ENCODE assay signal across 30 mouse cellular contexts in the genomic region with DNA sequence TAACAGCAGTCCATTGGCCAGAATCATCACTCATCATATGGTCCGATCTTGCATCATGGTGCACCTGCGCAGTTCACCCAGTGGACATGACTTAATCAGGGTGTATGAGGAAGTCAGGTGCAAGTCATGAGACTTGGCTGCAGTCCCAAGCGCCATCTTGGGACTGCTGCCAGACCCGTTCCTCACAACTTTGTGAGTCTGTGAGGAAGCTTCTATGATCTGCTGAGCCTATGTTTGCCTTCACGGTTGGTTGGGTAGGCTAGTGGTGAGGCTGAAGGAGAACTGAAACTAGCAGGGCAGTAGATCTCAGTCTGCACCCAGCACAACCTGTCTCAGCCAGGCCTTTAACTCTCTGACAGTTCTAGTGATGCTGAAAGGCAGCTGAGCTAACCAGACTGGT.
DNase-seq lines count a peak whose midpoint lies in the region; ATAC-seq and TF ChIP-seq lines count a peak whose summit lies in the region.
"Had no signal": no experiment of that assay in that cellular context is flagged by ENCODE, and none has a peak within 500 bp of the region (broad histone marks: within the 10 kb centered on the region; RNA-seq: fewer than 3 reads in every experiment).

No protein-coding gene starts in this region.

- H3K9me3 ChIP-seq in heart, embryonic 12.5 days (replicated peaks), result no peaks in the 10 kb centered on the region
- peaks cover 4% of the 10 kb centered on the region for H3K9me3 ChIP-seq in CH12.LX (replicated peaks; ENCODE audit: low read length)
- no peaks in the 10 kb centered on the region for H3K9me3 ChIP-seq in hindbrain, embryonic 13.5 days
- H3K9me3 ChIP-seq: embryonic facial prominence, embryonic 10.5 days; embryonic facial prominence, embryonic 15.5 days; forebrain, embryonic 12.5 days; heart, embryonic 10.5 days; liver, embryonic 12.5 days had no signal

- H3K27ac ChIP-seq in heart, embryonic 12.5 days (ENCODE audit: poor library complexity, severe bottlenecking), result 0 out of 2 replicates have a peak overlapping the region, but pooled peaks have one; percentile 47
- peak overlapping the region; percentile 22 for H3K27ac ChIP-seq in CH12.LX (ENCODE audit: insufficient read depth, low read depth)
- no peak overlapping the region for H3K27ac ChIP-seq in hindbrain, embryonic 13.5 days
- H3K27ac ChIP-seq: embryonic facial prominence, embryonic 10.5 days; embryonic facial prominence, embryonic 15.5 days; forebrain, embryonic 12.5 days; heart, embryonic 10.5 days; hindbrain, embryonic 14.5 days; layer of hippocampus, adult 2 months; liver, embryonic 12.5 days; macrophage had no signal

- no peaks in the 10 kb centered on the region for H3K36me3 ChIP-seq in heart, embryonic 12.5 days
- no peaks in the 10 kb centered on the region for H3K36me3 ChIP-seq in CH12.LX (replicated peaks in 1 of 2; ENCODE audit: control insufficient read depth in 1 of 2, insufficient read depth in 1 of 2, low read length in 1 of 2)
- H3K36me3 ChIP-seq in splenic B cell, adult 2 months (ENCODE audit: control insufficient read depth, insufficient read depth, low read length, poor library complexity, severe bottlenecking), result no peaks in the 10 kb centered on the region
- H3K36me3 ChIP-seq in hindbrain, embryonic 13.5 days, result no peaks in the 10 kb centered on the region
- H3K36me3 ChIP-seq: embryonic facial prominence, embryonic 10.5 days; embryonic facial prominence, embryonic 15.5 days; forebrain, embryonic 12.5 days; heart, embryonic 10.5 days; liver, embryonic 12.5 days had no signal

- in situ Hi-C loops in CH12.LX (cut with MboI; ENCODE audit: low pct_ligation_motif_present, low pct_unique_long_range_greater_than_20kb, low sequenced_read_pairs), result no loop called here

- no peak for TF ChIP-seq RAD21 in CH12.LX (IDR thresholded peaks at IDR 0.05; ENCODE audit: low read depth, low read length)

- no peak overlapping the region for H3K4me2 ChIP-seq in heart, embryonic 12.5 days
- H3K4me2 ChIP-seq in CH12.LX (ENCODE audit: insufficient read depth, low read depth, poor library complexity, severe bottlenecking), result no peak overlapping the region
- H3K4me2 ChIP-seq in hindbrain, embryonic 13.5 days, result no peak overlapping the region
- H3K4me2 ChIP-seq: embryonic facial prominence, embryonic 15.5 days; forebrain, embryonic 12.5 days; hindbrain, embryonic 14.5 days; liver, embryonic 12.5 days had no signal

- H3K27me3 ChIP-seq in heart, embryonic 12.5 days (replicated peaks), result no peaks in the 10 kb centered on the region
- no peaks in the 10 kb centered on the region for H3K27me3 ChIP-seq in CH12.LX (replicated peaks)
- no peaks in the 10 kb centered on the region for H3K27me3 ChIP-seq in splenic B cell, adult 2 months (ENCODE audit: control insufficient read depth, insufficient read depth, low read length, poor library complexity, severe bottlenecking)
- H3K27me3 ChIP-seq in hindbrain, embryonic 13.5 days, result no peaks in the 10 kb centered on the region
- H3K27me3 ChIP-seq: embryonic facial prominence, embryonic 15.5 days; forebrain, embryonic 12.5 days; liver, embryonic 12.5 days had no signal

- no peaks in the 10 kb centered on the region for H3K79me2 ChIP-seq in CH12.LX (replicated peaks; ENCODE audit: control insufficient read depth, extremely low read depth, insufficient read depth, poor library complexity, severe bottlenecking)

- H3K4me3 ChIP-seq in heart, embryonic 12.5 days, result no peak overlapping the region
- H3K4me3 ChIP-seq in CH12.LX (replicated peaks in 1 of 3; ENCODE audit: low read depth in 2 of 3, low read length in 2 of 3, poor library complexity in 1 of 3), result no peak overlapping the region
- H3K4me3 ChIP-seq in hindbrain, embryonic 13.5 days, result no peak overlapping the region
- H3K4me3 ChIP-seq: embryonic facial prominence, embryonic 10.5 days; embryonic facial prominence, embryonic 15.5 days; forebrain, embryonic 12.5 days; heart, embryonic 10.5 days; layer of hippocampus, adult 2 months; liver, embryonic 12.5 days had no signal

- 90% methylated on average over 5 of the region's 5 CpGs for WGBS in heart, embryonic 12.5 days
- 96% methylated on average over 5 of the region's 5 CpGs for WGBS in hindbrain, embryonic 13.5 days

- TF ChIP-seq EP300 in CH12.LX (IDR thresholded peaks at IDR 0.05; ENCODE audit: low read length), result peak; percentile 95

- no peak for ATAC-seq in heart, embryonic 12.5 days (ENCODE audit: insufficient number of reproducible peaks, low FRiP score)
- ATAC-seq in megakaryocyte progenitor cell, adult 5-6 weeks (replicated peaks; ENCODE audit: poor library complexity), result peak; percentile 66
- ATAC-seq in hindbrain, embryonic 13.5 days (ENCODE audit: low FRiP score), result no peak
- ATAC-seq: activated CD4-positive, CD25-positive, alpha-beta regulatory T cell, adult 4 months; forebrain, postnatal 0 days; intestine, postnatal 0 days; liver, embryonic 12.5 days; liver, postnatal 0 days; lung, postnatal 0 days had no signal

- TF ChIP-seq POLR2A in CH12.LX (IDR thresholded peaks at IDR 0.05; ENCODE audit: low read depth, low read length), result no peak

- dilution Hi-C loops in CH12.LX (cut with MboI; ENCODE audit: extremely low pct_ligation_motif_present, extremely low pct_unique_long_range_greater_than_20kb, low sequenced_read_pairs), result no loop called here

- TF ChIP-seq CTCF in CH12.LX (conservative IDR thresholded peaks at IDR 0.05 in 1 of 2, IDR thresholded peaks at IDR 0.05 in 1 of 2; ENCODE audit: low read depth in 2 of 2, low read length in 2 of 2), result no peak

- H3K9ac ChIP-seq in heart, embryonic 12.5 days, result no peak overlapping the region
- no peak overlapping the region for H3K9ac ChIP-seq in CH12.LX (ENCODE audit: insufficient read depth, low read depth)
- no peak overlapping the region for H3K9ac ChIP-seq in hindbrain, embryonic 13.5 days
- H3K9ac ChIP-seq: embryonic facial prominence, embryonic 15.5 days; forebrain, embryonic 12.5 days; forebrain, postnatal 0 days; hindbrain, embryonic 14.5 days; liver, embryonic 12.5 days; liver, postnatal 0 days had no signal

- H3K4me1 ChIP-seq in heart, embryonic 12.5 days (replicated peaks), result peaks cover 14% of the 10 kb centered on the region
- peaks cover 0 to 10% of the 10 kb centered on the region in 2 experiments; a peak in 2 of 4 replicates for H3K4me1 ChIP-seq in CH12.LX (ENCODE audit: control insufficient read depth in 1 of 2, insufficient read depth in 2 of 2)
- no peaks in the 10 kb centered on the region for H3K4me1 ChIP-seq in hindbrain, embryonic 13.5 days (replicated peaks)
- H3K4me1 ChIP-seq: embryonic facial prominence, embryonic 10.5 days; embryonic facial prominence, embryonic 15.5 days; forebrain, embryonic 12.5 days; heart, embryonic 10.5 days; liver, embryonic 12.5 days had no signal

- DNase-seq in heart, adult 8-10 months (ENCODE audit: low spot score), result no peak
- peak; percentile 95 for DNase-seq in CH12.LX (ENCODE audit: extremely low read depth)
- peak; percentile 90 for DNase-seq in splenic B cell, adult 2 months (ENCODE audit: low read depth, low spot score)
- no peak for DNase-seq in urinary bladder, postnatal 14 days (ENCODE audit: low spot score)
- DNase-seq: adrenal gland, adult 2 months; adrenal gland, postnatal 36 days; cerebellum, adult 2 months; cerebellum, postnatal 14 days; forebrain, postnatal 0 days; heart, postnatal 4 days; kidney, postnatal 14 days; layer of hippocampus, postnatal 36 days; left cerebral cortex, postnatal 4 days; liver, postnatal 0 days; midbrain, embryonic 14.5 days; right cerebral cortex, postnatal 4 days had no signal

TF ChIP-seq in CH12.LX, 34 proteins besides CTCF, POLR2A, EP300 and RAD21:
- TF ChIP-seq JUND (conservative IDR thresholded peaks at IDR 0.05; ENCODE audit: low read depth, low read length), result no peak
- TF ChIP-seq BHLHE40 (IDR thresholded peaks at IDR 0.05; ENCODE audit: low read depth, low read length), result peak; percentile 91
- no peak for TF ChIP-seq PAX5 (IDR thresholded peaks at IDR 0.05; ENCODE audit: low read length)
- TF ChIP-seq ETS1 (conservative IDR thresholded peaks at IDR 0.05; ENCODE audit: low read depth, low read length), result peak; percentile 37; the same call in 1 of the 2 replicates
- peak; percentile 97 for TF ChIP-seq IRF4 (IDR thresholded peaks at IDR 0.05; ENCODE audit: low read depth, low read length)
- TF ChIP-seq CHD1 (IDR thresholded peaks at IDR 0.05; ENCODE audit: low read depth, low read length), result no peak
- TF ChIP-seq USF1 (IDR thresholded peaks at IDR 0.05; ENCODE audit: low read depth, low read length), result no peak
- no peak for TF ChIP-seq RCOR1 (conservative IDR thresholded peaks at IDR 0.05; ENCODE audit: low read depth, low read length)
- no peak for TF ChIP-seq E2F4 (IDR thresholded peaks at IDR 0.05; ENCODE audit: insufficient replicate concordance, low read depth, low read length)
- no peak for TF ChIP-seq HCFC1 (IDR thresholded peaks at IDR 0.05; ENCODE audit: low read depth, low read length)
- TF ChIP-seq MAFK (IDR thresholded peaks at IDR 0.05; ENCODE audit: insufficient replicate concordance, low read length), result no peak
- TF ChIP-seq UBTF (IDR thresholded peaks at IDR 0.05; ENCODE audit: low read depth, low read length), result no peak
- no peak for TF ChIP-seq MAX (IDR thresholded peaks at IDR 0.05; ENCODE audit: low read length)

Comparison
In these comparisons a context has a peak if more than half of its experiments do, and no peak if none do; other contexts are left out.
1. DNase-seq: peak in CH12.LX (single experiment) and splenic B cell, adult 2 months (single experiment); none in heart, adult 8-10 months (single experiment) and urinary bladder, postnatal 14 days (single experiment).